Mouse (Mus musculus) urinary bladder, postnatal 36 days (tissue): ENCODE results near the gene Gphn.

Source experiments
- DNase-seq, 2 experiments: peaks; one replicate each; pipeline ENCODE4 v3.0.0; 2022; ENCODE audit warnings: low spot score in 2 of 2, mixed read lengths in 1 of 2

Gphn gene

DNA sequence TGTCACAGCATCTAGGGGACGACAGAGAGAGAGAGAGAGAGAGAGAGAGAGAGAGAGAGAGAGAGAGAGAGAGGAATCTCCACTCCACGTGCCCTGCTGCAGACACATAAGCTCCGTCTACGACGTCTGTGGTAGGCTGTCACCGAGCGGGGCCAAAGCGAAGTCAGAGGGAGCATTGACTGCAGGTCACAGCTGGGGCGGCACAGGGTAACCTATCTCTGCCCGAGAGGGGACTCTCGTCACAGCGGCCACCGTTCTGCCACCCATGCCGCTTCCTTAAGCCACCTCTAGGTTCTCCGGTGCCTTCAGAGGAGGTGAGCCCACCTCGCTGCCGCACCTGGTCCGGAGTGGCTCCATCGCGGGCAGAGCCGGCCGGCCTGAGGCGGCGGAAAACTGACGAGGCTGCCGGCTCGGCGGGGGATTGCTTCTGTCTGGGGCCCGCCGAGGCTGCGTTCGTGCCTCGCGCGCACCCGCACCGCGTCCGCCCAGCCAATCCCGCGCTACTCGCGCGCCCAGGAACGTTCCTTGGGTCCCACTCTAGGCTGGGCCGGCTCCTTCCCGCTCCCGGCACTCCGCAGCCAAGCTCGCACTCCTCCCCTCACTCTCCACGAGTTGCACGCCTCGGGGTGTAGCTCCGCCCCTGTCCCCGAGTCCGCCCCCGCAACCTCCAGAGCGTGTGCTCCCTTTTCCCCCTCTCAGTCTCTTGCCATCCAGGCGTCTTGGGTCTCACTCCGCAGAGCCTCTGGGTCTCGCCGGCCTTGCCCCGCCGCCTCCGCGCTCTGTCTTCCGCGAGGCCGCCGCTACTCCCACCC lies at the start of gene Gphn:
Gene Gphn (plus strand): TSS at position 673 of the 812 bp plus-strand sequence.
- peak; percentile 81 to 89 for DNase-seq

DNA sequence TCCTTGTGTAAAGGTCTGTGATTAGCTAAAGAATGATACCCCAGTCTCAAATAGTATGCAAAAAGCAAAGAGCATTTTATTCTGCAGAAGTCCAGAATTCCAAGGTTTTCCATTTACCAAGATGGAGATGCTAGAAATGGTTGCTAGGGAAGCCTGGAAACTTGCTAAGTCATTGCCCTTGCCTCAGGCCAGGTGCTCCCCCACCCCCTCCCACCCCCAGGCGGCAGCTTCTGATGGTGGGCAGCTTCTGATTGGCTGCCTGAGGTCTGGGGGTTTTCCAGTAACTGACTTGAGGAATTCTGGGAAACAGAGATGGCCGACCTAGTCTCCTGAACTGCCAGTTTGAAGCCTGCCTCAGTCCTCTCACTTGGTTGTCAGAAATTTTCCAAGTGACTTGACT lies 44.7 kb upstream of the Gphn start:
- no peak for DNase-seq

DNA sequence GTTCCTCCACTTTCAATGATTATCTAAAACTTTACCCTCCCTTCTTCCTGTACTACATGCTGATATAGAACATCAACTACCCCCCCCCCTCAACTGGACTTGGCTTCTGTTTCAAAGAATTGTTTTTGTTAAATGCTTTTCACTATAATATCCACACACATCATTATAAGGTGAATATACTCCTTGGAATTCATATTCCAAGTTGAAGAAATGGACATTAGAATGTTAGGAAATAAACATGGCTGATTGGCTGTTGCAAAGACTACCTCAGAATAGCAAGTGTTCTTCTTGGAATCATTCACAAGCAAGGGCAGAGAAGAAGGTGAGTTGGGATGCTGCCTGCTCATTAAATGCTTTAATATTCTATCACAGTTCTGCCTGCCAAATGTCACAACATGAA lies 32.2 kb upstream of the Gphn start, which contains the start of gene Gm6657:
Gene Gm6657 (plus strand): TSS at position 301 of the 400 bp plus-strand sequence.
- DNase-seq = no peak

DNA sequence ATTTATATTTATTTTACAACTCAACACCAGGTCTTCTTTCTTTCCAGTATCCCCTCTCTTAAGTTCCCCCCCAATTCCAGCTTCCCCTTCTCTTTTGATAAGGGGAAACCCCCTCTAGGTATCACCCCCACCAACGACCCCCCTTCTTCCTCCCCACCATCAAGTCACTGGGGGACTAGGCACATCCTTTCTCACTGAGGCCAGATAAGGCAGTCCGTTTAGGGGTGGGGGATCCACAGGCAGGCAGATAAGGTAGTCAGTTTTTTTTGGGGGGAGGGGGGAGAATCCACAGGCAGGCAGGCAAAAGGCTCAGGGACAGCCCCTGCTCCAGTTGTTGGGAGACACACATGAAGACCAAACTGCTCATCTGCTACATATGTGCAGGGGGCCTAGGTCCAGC lies 30.8 kb upstream of the Gphn start:
- no peak for DNase-seq

DNA sequence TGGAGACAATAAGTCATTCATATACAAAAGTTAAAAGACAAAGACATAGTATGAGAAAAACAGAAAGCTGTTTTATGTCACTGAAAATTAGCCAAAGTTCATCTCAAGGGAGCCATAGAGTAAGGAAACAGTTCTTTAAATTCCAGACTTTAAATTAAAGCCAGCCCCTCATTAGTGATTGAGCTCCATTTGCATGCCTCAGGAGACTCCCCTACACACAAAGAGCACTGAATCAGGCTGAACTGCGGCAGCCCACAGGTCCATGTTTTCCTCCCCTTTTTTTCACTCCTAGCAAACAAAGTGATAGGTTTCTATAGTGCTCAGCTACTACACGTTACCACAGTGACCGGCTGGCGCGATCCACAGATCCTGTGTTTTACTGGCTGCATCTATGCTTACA lies 22.5 kb upstream of the Gphn start:
- no peak for DNase-seq

DNA sequence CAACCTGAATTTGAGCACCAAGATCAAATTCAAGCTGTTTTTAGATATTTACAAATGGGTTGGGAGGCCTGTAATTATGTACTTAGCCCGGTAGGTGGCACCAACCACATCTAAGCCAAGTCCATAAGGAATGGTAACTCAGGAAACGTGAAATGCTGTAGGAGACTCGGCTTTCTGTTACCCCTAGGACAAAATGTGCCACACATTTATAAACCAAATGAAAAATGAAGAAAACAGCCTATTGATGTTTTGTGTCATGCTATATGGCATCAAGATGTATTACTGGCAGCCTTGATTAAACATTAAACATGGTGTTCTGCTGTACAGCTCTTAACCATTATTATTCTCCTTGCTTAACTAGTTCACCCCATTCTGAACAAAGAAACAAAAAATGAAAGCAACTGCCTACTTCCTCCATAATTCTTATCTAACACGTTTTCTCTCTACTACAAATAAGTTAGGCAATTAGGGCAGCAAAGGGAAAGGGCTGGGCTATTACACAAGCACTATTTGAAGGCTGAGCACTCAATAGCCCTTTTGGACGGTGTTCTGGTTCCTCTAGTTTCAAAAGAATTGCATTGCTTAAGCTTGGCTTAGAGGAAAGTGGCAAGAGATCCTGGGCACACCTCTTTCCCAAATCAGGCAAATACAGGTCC lies 20.1 kb upstream of the Gphn start:
- DNase-seq = peak; percentile 38 to 44

DNA sequence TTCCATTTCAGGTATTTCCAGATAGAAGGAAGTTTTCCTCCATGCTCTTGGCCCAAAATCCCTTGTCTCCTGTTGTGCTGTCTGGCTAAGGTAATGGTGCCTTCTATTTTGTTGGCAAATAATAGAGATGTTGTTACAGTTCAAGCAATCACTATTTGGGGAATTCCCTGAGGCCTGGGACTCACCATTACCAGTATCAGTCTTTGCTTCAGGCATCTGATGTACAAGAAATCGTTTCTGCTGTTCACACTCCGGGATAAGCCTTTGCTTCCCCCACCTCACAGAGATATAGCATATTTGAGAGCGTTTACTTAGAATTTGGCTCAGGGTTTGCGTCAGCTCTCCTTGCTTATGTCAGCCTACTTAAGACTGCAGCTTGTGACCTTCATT lies 19.6 kb upstream of the Gphn start:
- DNase-seq = no peak

DNA sequence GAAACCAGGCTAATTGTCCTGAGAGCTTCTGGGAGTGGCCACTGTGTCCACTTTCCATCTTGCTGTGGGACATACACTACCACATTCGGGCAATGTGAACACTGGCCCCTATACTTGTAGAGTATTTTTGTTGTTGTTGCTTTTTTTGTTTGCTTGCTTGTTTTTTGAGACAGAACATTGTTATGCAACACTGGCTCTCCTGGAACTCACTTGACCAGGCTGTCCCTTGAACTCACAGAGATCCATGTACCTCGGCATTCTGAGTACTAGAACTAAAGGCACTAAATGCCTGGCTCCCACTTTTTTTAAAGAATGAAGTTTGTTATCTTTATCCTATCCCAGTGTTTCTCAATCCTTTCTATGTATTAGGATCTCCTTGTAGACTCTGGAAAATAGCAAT lies 16.3 kb upstream of the Gphn start:
- no peak for DNase-seq

DNA sequence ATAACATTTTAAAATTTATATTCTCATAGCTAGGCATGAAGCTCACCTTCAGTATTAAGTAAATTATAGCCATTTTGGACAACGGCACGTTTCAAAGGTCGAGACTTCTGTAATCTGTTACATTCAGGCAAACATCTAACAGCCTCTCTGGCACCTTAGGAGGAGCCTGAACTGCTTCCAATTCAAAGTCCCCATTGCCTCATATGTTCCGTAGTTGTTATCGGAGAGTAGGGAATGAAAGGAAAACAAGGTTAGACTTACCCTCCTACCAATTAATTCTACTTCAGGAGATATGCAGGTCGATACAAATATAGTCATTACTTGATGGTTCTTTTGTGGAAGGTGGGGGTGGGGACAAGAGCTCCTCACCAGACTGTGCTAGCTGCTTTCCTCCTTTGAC lies 10.7 kb upstream of the Gphn start:
- DNase-seq = peak in 1 of 2 experiments; percentile 11

DNA sequence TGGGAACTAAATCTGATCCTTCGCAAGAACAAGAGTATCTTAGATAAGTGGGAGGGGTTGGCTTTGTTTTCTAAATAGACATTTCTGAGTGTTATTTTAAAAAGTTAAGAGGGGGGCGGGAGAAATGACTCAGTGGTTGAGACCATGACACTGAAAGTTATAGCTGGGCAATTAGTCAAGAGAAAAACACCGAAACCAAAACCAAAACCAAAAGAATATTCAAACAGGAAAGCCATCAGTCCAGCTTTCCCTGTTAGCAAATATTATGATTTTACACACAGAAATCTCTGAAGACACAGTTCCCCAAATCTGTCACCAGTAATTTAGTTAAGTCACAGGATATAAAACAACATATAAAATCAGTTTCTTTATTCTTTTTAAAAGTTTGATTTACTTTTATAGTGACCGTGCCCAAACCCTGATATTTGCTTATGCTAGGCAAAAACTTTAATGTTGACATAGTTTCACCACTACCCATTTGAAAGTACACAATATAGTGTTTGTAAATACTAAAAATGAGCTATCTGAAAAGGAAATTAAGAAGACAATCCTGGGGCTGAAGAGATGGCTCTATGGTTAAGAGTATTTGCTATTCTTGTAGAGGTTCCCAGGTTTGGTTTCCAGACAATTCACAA lies 6.9 kb upstream of the Gphn start:
- DNase-seq = no peak

DNA sequence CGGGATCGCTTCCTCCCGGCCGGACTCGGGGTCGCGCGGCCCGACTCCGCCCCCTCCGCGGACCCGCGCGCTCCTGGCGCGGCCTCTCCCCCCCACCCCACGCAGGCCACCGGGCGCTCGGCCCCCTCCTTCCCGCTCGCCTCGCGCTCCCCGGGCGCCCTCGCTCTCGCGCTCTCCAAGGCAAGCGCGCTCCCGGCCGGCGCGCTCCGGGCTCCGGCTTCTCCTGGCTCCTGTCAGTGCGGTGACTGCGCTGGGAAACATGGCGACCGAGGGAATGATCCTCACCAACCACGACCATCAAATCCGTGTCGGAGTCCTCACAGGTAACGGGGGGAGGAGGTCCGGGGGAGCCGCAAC lies 318 bp downstream of the Gphn start:
- DNase-seq = peak; percentile 77 to 81

DNA sequence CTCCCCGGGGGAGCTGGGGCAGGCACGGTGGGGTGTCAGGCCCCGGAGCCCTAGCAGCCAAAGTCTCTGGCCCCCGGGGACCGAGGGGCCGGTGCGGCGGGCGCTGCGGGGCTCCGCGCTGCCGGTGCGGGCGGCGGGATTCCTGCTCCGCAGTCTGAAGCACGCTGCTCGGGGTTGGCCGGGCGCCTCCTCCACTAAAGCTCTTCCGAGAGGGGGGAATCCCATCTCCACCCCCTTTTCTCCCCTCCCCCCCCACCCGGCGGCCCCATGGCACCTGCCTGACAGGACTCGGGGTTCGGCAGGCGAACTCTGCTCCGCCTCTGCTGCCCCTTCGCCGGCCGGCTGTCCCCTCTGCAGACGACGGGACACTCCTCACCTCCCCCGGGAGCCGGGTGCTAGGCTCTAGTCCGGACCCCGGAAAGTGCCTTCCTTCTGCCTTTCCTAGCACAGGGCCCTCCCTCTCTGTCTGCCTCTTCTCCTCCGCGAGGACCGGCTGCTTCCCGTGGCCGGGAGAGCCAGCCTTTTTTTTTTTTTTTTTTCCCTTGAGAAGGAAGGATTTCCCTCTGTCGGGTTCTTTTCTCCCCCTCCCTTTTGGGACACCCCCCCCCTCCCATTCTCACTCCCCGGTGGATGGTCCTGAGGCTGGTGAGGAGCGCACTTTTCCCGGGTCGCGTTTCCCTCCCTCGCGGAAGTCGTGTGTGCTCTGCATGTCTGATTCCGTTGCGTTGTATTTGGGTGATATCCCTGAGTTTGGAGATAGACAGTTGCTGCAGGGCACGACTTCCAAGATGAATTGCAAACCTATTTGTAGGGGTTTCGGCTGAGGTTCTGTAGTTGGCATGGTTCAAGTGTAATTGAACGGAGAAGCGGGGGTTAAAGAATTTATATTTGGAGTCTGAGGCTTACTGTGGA lies 1.1 kb downstream of the Gphn start:
- peak; percentile 30 to 33 for DNase-seq

DNA sequence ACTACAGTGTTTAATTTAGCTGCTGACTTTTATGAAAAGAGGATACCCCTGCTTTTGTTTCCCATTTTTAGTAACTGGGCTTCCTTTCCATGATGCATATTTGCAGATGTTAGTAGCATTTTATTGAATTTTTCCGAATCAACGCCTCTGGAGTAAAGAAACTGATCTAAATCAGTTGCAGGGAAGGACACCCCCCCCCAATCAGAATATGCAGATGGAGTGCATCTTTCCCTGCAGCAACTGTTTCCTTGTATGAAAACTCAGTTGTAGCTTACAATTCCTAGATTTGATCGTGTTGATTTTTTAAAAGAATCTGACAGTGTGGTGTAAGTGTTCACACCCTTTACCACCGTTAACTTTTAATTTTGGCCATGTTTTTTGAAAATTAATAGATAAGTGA lies 2.0 kb downstream of the Gphn start:
- DNase-seq = no peak

DNA sequence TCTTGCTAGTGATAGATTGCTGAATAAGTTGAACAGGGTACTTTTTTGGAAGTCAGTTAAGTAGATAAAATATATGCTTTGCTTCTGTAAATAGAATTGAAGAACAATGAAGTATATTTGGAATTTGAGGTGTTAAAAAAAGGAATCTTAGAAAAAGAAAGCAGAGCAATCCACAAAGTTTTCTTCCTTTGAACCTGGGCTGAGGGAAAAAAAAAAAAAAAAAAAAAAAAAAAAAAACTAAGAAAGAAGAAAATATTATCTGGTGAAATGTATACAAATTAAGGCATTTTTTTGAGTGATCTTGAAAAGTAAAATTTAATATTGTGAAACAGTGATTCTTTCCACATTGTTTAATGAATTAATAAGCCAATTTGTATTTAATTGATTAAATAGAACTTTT lies 6.4 kb downstream of the Gphn start:
- DNase-seq = no peak

DNA sequence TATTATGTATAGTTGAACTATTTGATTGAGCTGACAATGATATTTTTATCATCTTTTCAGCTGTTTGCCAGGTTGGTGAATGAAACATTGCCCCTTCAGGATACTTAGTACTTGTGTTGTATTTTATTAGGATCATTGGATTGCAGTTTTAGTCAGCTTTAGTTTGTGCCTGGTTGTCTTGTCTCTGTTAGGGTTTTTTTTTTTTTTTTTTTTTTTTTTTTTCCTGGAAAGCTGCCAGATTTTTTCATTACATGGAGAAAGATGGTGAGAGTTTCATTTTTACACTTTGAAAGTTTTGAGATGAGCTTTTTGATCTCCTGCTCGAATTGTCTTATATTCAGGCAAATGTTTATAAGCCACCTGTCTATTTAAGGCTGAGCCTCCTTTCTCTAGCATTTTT lies 22.2 kb downstream of the Gphn start:
- no peak for DNase-seq

DNA sequence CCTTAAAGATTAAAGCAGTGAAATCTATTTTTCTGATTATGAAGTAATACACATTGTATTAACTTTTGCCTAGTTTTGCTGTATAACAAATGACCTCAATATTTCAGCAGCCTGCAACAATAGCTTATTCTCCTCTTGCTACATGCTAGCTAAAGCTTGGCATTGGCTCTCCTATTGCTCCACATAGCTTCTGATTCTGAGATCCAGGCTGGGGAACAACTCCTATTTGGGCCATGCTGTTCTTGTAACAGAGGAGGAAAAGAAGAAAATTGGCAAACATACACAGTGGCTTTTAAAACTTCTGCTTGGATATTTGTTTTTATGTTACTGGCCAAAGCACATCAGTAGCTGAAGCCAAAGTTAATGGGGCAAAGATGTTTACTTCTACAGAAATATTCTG lies 23.0 kb downstream of the Gphn start:
- DNase-seq = peak in 1 of 2 experiments; percentile 12

DNA sequence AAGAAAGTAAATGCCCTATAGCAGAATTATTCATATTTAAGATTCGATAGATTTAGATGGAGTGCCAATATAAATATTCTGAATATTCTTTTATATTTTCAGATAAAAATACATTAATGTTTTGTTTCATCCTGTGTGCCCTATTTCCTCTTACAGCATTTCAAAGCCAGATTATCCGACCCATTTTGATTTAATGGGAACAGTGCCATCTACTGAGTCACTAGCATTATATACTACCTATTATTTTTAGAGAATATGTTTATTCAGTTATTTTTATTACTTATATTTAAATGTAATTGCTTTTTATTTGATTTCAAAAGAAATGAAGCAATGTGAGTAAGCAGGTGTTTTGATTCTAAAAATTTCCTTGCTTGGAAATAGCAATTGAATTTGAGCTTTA lies 51.2 kb downstream of the Gphn start:
- DNase-seq = no peak

DNA sequence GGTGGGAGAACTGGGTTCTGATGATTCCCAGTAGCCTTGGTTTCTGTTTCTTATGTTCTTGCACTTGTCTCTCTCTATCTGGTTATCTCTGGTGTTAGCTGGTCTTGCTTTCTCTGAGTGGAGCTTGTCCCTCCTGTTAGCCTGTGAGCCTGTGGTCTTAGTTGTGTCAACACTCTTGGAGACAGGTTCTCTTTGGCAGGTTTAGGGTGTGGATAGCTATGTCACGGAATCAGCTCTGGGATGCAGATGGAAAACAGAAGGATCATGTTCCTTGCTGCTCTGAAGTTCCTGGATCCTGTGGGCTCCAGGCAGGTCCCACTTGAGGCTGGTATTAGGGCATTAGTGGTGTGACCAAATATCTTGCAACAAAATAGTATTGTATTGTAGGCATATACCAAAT lies 64.2 kb downstream of the Gphn start:
- DNase-seq = no peak

DNA sequence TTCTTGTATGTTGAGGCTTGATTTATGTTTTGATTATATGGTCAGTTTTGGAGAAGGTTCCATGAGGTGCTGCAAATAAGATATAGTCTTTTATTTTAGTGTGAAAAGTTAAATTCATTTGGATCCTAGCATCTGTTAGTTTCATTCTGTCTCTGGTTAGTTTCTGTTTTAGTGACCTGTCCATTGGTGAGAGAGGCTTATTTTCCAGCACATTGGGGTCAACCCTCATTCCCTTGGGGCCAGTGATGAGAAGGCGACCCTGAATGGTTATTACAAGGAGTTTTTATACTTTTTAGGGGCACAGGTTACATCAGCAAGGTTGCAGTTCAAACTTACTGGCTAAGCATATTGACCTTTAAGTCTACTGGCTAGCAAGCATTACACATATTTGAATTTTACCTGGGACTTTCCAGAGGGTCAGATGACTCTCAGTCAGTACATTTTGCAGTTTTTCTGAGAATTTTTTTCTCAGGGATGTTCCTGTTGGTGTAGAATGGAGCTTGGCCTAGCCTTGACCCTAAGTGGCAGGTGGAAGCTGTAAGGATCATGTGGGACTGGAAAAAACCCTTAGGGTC lies 72.7 kb downstream of the Gphn start:
- DNase-seq = no peak

DNA sequence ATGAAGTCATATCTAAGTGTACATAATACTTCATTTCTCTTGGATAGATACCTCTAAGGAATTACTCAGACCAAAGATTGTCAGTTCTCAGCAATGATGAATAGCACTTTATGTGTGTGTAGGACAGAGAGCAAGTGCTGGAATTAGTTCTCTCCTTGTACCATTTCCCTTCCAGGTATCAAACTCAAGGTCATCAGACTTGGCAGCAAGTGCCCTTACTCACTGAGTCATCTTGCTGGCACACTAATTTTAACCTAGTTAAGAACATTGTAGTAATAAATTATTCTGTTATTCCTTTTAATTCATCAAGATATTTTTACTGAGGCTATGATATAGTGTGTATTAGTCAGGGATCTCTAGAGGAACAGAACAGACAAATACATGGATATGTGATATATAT lies 88.9 kb downstream of the Gphn start:
- DNase-seq = no peak

DNA sequence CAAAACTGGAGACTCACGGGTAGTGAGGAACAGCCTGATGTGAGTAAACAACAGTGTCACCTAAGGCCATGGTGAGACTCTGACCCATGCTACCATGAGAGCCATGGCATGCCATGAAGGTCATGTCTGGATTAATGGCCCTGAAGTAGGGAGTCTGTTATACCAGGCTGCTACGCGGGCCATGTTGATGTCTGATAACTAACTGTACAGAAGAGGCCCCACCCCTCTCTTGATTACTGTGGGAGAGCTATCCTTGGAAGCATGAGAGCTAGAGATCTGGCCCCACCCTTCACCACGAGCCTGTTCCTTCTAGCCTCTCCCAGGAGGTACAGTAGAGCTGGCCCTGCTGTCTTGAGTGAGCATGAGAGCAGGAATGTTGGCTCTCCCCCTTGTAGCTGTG lies 101.8 kb downstream of the Gphn start:
- no peak for DNase-seq

DNA sequence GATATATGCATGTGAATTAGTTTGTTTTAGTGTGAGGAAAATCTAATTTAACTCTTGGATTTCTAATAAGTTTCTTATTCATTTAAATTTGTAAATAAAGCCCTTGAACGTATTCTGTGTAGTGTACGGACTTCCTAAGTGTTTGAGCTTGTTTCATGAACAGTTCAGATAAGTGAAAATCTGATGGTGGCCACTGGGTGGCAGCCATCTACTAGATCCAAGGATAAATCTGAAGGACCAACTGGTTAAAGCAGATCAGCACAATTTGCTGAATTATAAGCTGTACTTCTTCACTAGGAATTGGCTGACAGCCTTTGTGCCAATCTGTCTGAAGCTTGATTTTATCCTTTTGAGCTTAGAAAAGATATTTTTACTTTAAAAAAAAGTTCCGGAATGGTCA lies 105.9 kb downstream of the Gphn start:
- DNase-seq = peak; percentile 42 to 48
